Mouse (Mus musculus): ENCODE results near the gene Odf3l1.

Odf3l1 gene

GRCm38 (mm10) chr9:56881539-56882082, 17.1 kb upstream of the Odf3l1 start:
- DNase-seq (ENCODE audit: low spot score): no peak

GRCm38 (mm10) chr9:56880790-56881189, 16.3 kb upstream of the Odf3l1 start:
- no peak for DNase-seq (ENCODE audit: low spot score)

- DNase-seq (ENCODE audit: low spot score): no peak
Measured at GRCm38 (mm10) chr9:56877284-56877683, 12.8 kb upstream of the Odf3l1 start.

GRCm38 (mm10) chr9:56876784-56877183, 12.3 kb upstream of the Odf3l1 start:
- peak; percentile 89 for DNase-seq (ENCODE audit: low spot score)

- DNase-seq (ENCODE audit: low spot score): peak; percentile 52
Measured at GRCm38 (mm10) chr9:56873097-56873496, 8.6 kb upstream of the Odf3l1 start.

GRCm38 (mm10) chr9:56872105-56872903, 7.8 kb upstream of the Odf3l1 start:
- no peak for DNase-seq (ENCODE audit: low spot score)

- DNase-seq (ENCODE audit: low spot score): no peak
Measured at GRCm38 (mm10) chr9:56871191-56871590, 6.7 kb upstream of the Odf3l1 start.

- peak; percentile 71 for DNase-seq (ENCODE audit: low spot score)
Measured at GRCm38 (mm10) chr9:56870778-56871177, 6.3 kb upstream of the Odf3l1 start.

GRCm38 (mm10) chr9:56869552-56869951, 5.1 kb upstream of the Odf3l1 start:
- peak; percentile 64 for DNase-seq (ENCODE audit: low spot score)

GRCm38 (mm10) chr9:56868292-56868691, 3.8 kb upstream of the Odf3l1 start:
- peak; percentile 72 for DNase-seq (ENCODE audit: low spot score)

GRCm38 (mm10) chr9:56866430-56866829, 2.0 kb upstream of the Odf3l1 start:
- DNase-seq (ENCODE audit: low spot score): no peak

- no peak for DNase-seq (ENCODE audit: low spot score)
Measured at GRCm38 (mm10) chr9:56865673-56866400, 1.4 kb upstream of the Odf3l1 start.

GRCm38 (mm10) chr9:56864832-56865231, 353 bp upstream of the Odf3l1 start, which contains the start of gene Cspg4:
Gene Cspg4, plus strand, starts transcription at chr9:56865033.
- DNase-seq (ENCODE audit: low spot score): no peak

GRCm38 (mm10) chr9:56862863-56863262, 1.6 kb downstream of the Odf3l1 start:
- no peak for DNase-seq (ENCODE audit: low spot score)

GRCm38 (mm10) chr9:56860486-56861269, 3.8 kb downstream of the Odf3l1 start:
- DNase-seq (ENCODE audit: low spot score): peak; percentile 25

- no peak for DNase-seq (ENCODE audit: low spot score)
Measured at GRCm38 (mm10) chr9:56860035-56860434, 4.4 kb downstream of the Odf3l1 start.

- DNase-seq (ENCODE audit: low spot score): no peak
Measured at GRCm38 (mm10) chr9:56857463-56857862, 7.0 kb downstream of the Odf3l1 start.

- DNase-seq (ENCODE audit: low spot score): peak; percentile 69
Measured at GRCm38 (mm10) chr9:56851778-56852177, 12.7 kb downstream of the Odf3l1 start.

GRCm38 (mm10) chr9:56850905-56851252, 13.6 kb downstream of the Odf3l1 start:
- no peak for DNase-seq (ENCODE audit: low spot score)

- no peak for DNase-seq (ENCODE audit: low spot score)
Measured at GRCm38 (mm10) chr9:56850128-56850904, 14.2 kb downstream of the Odf3l1 start.

GRCm38 (mm10) chr9:56847523-56847922, 17.0 kb downstream of the Odf3l1 start:
- DNase-seq (ENCODE audit: low spot score): peak; percentile 73

All from MN1 (cell line).